Mouse (Mus musculus) brain, embryonic 14.5 days (tissue): ENCODE data around the gene Mtss1l.

Experiments
- CTCF ChIP-seq: fragments of 200-500 bp; IDR thresholded peaks from 2 replicates; pipeline ENCODE4 v1.5.1; 2012; ENCODE audit warnings: inconsistent platforms, mild to moderate bottlenecking, moderate library complexity, borderline replicate concordance; ENCODE audit not compliant: insufficient read depth, insufficient read length; ENCODE audit errors: extremely low read depth
- POLR2A ChIP-seq: fragments of 200-500 bp; IDR thresholded peaks from 2 replicates; pipeline ENCODE4 v1.6.1; 2012; ENCODE audit warnings: mild to moderate bottlenecking, inconsistent platforms, borderline replicate concordance; ENCODE audit not compliant: poor library complexity, insufficient read depth, insufficient read length, severe bottlenecking; ENCODE audit errors: extremely low read depth

- TF ChIP-seq POLR2A (no peak), CTCF (no peak)
Observed at GRCm38 (mm10) chr8:110698098-110698497, 23.2 kb upstream of the Mtss1l start.
